Mouse (Mus musculus) heart, postnatal 0 days (tissue): ENCODE data around the gene Traf3ip3. TPM values are rescaled to one million over a fixed set of nuclear protein-coding genes. Genes with fewer than 3 reads are reported as not detected.

Experiments
- ATAC-seq: fragments of 200-750 bp; cut with Nextera tagmentation; 2 replicates; pipeline ENCODE4 v1.8.0; 2017; ENCODE audit warnings: low read depth, moderate number of reproducible peaks, moderate library complexity; ENCODE audit not compliant: insufficient read depth
- DNase-seq: peaks from one replicate; pipeline ENCODE4 v3.0.0-alpha.2; 2016; ENCODE audit warnings: low spot score
- H3K27ac ChIP-seq: fragments of 300-500 bp; sonication (generic); 2 replicates; pipeline ENCODE4 v1.5.1; 2014; ENCODE audit warnings: low read depth, mild to moderate bottlenecking
- H3K27me3 ChIP-seq: fragments of 300-500 bp; sonication (generic); 2 replicates; pipeline ENCODE4 v1.6.1; 2014; ENCODE audit warnings: low read length, mixed read lengths; ENCODE audit not compliant: control insufficient read depth, insufficient read depth
- H3K36me3 ChIP-seq: fragments of 300-500 bp; sonication (generic); replicated peaks from 2 replicates; pipeline ENCODE4 v1.6.1; 2014; ENCODE audit warnings: low read length, mixed read lengths; ENCODE audit not compliant: control insufficient read depth, insufficient read depth
- H3K4me1 ChIP-seq: fragments of 300-500 bp; sonication (generic); 2 replicates; pipeline ENCODE4 v1.6.1; 2014; ENCODE audit warnings: antibody characterized with exemption; ENCODE audit not compliant: control insufficient read depth, insufficient read depth
- H3K4me2 ChIP-seq: fragments of 300-500 bp; sonication (generic); 2 replicates; pipeline ENCODE4 v1.6.1; 2014; ENCODE audit warnings: low read depth, mild to moderate bottlenecking, low read length, moderate library complexity
- H3K4me3 ChIP-seq: fragments of 300-500 bp; sonication (generic); 2 replicates; pipeline ENCODE4 v1.5.1; 2014; ENCODE audit warnings: low read depth, low read length
- H3K9ac ChIP-seq: fragments of 300-500 bp; sonication (generic); replicated peaks from 2 replicates; pipeline ENCODE4 v1.6.1; 2014; ENCODE audit warnings: low read depth, low read length, mixed read lengths
- H3K9me3 ChIP-seq: fragments of 300-500 bp; sonication (generic); replicated peaks from 2 replicates; pipeline ENCODE4 v1.6.1; 2016; ENCODE audit warnings: low read length; ENCODE audit not compliant: control insufficient read depth
- CTCF ChIP-seq: IDR thresholded peaks from 2 replicates; pipeline ENCODE4 v1.5.1; 2016; ENCODE audit warnings: antibody characterized with exemption, control low read depth, low read depth
- EP300 ChIP-seq: IDR thresholded peaks from 2 replicates; pipeline ENCODE4 v1.6.1; 2016; ENCODE audit warnings: antibody characterized with exemption, low read depth
- WGBS: fragments of 180-500 bp; shearing (Covaris S2); extraction: QIAGEN DNeasy Blood & Tissue Kit; methylation state at CpG from one replicate; pipeline ENCODE4 v1.1.7; 2014; 5-methylcytosine and 5-hydroxymethylcytosine counted together
- polyA plus RNA-seq: library from polyadenylated mRNA; unstranded; fragments of >200 nt; fragmentation: Nextera tagmentation; extraction: Ambion mirVana; gene quantifications from 2 replicates; pipeline ENCODE4 v1.2.1, GENCODE M21; 2015
- total RNA-seq: library from RNA; depleted of rRNA; stranded (reverse); fragments of >200 nt; gene quantifications from 2 replicates; pipeline ENCODE4 v1.2.3, GENCODE M21; 2014; ENCODE audit warnings: low replicate concordance

Traf3ip3 gene
- total and polyA plus RNA-seq, 2 experiments from 2014 or later = 0.61 to 0.79 TPM

GRCm38 (mm10) chr1:193207503-193207902 lies 6.0 kb upstream of the Traf3ip3 start, which contains the start of gene Lamb3:
Gene Lamb3, plus strand, starts transcription at chr1:193207699.
- Histone ChIP-seq H3K36me3 (no peaks in the 10 kb centered on the region), H3K4me3 (no peak within 1 kb of the TSS), H3K9ac (no peak within 1 kb of the TSS), H3K9me3 (no peaks in the 10 kb centered on the region), H3K27me3 (no peaks in the 10 kb centered on the region), H3K4me1 (no peaks in the 10 kb centered on the region), H3K27ac (no peak within 1 kb of the TSS), H3K4me2 (no peak within 1 kb of the TSS)
- 66% methylated on average over 3 of the region's 3 CpGs for WGBS
- TF ChIP-seq EP300 (no peak), CTCF (no peak)
- DNase-seq = no peak
- ATAC-seq = no peak

DNA sequence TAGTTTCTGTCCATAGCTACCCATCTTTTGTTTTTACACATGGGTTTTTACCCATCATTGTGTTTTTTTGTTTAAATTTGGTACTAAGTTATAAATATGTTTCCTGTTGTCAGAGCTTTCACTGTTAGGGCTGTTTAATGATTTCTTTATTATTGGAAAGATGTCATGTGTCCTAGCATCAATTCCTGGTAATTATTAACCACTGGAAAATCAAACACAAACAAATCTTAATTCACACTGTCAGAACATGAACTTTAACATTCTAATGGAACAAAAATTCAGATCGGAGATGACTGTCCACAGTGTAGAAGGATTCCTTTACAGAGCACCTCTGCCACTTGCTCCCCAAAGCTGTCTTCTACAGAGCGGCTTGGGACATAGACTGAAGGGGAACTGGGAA lies 3.9 kb upstream of the Traf3ip3 start:
- 95% methylated on average over 2 of the region's 2 CpGs for WGBS
- Histone ChIP-seq H3K4me1 (no peaks in the 10 kb centered on the region), H3K27ac (no peak overlapping the region), H3K27me3 (no peaks in the 10 kb centered on the region), H3K9me3 (no peaks in the 10 kb centered on the region), H3K36me3 (no peaks in the 10 kb centered on the region), H3K4me3 (no peak overlapping the region), H3K9ac (no peak overlapping the region), H3K4me2 (no peak overlapping the region)
- ATAC-seq (no peak), DNase-seq (no peak)
- TF ChIP-seq EP300 (no peak), CTCF (no peak)

DNA sequence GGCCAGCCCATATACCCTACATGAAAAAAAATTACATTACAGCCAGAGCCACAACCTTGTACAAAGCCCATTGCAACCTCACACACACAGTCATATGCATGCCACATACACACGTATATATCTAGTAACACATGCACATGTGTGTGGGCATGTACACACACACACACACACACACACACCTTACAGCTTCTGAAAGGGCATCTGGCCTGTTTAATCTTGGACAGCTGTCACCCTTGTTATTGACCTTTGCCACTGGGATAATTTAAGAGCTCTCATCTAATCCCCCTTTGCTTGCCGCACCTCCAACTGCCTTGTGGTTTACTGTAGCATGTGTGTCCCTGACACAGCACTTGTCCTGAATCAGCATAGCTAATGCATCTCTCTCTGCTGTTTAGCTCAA lies 2.3 kb upstream of the Traf3ip3 start:
- Histone ChIP-seq H3K4me3 (no peak overlapping the region), H3K4me2 (no peak overlapping the region), H3K36me3 (no peaks in the 10 kb centered on the region), H3K27me3 (no peaks in the 10 kb centered on the region), H3K27ac (no peak overlapping the region), H3K4me1 (no peaks in the 10 kb centered on the region), H3K9ac (no peak overlapping the region), H3K9me3 (no peaks in the 10 kb centered on the region)
- no peak for TF ChIP-seq EP300
- TF ChIP-seq CTCF = no peak
- ATAC-seq = no peak
- 56% methylated on average over 2 of the region's 2 CpGs for WGBS
- no peak for DNase-seq

DNA sequence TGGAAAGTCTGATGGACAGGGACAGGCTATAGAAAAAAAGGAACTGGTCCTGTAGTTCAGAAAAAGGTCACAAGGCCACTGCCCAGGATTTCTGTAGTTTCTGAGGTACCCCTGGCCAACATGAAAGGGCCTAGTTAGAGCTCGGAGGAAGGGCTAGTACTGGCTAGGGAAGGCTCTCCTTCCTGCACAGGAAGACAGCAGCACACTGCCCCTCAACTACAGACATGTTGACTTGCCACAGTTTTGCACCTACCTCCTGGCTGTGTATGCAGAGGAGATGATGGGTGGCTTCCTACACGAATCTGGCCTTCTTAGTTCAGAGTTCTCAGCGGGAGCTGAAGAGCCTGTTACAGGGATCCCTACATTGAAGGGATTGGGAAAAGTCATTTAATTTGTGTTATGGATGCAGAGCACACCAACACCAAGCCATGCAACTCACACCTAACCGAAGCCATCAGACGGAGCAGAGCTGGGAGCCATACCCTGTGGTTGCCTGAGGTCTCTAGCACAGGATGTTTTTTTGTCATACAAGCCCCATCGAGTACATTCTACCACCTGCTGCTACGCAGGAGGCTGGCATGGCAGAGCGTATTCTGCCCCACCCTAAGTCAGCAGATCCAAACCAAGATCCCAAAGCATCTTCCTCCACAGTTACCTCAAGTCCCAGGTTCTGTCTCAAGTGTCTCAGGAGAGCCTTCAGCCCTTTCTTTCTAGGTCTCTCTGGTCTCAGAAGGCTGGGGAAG lies 692 bp downstream of the Traf3ip3 start:
- Histone ChIP-seq H3K4me2 (peak overlapping the region; percentile 37; the same call in 1 of the 2 replicates), H3K27me3 (no peaks in the 10 kb centered on the region), H3K27ac (peak overlapping the region; percentile 71; the same call in 1 of the 2 replicates), H3K4me3 (peak overlapping the region; percentile 30; the same call in 1 of the 2 replicates), H3K9me3 (no peaks in the 10 kb centered on the region), H3K36me3 (no peaks in the 10 kb centered on the region), H3K4me1 (no peaks in the 10 kb centered on the region), H3K9ac (no peak overlapping the region)
- 72% methylated on average over 8 of the region's 8 CpGs for WGBS
- TF ChIP-seq EP300 (no peak), CTCF (no peak)
- ATAC-seq = no peak
- DNase-seq = no peak

- no peak overlapping the region for H3K9ac ChIP-seq
- H3K4me2 ChIP-seq = no peak overlapping the region
- WGBS = 78% methylated on average over 2 of the region's 2 CpGs
- ATAC-seq = peak; percentile 43; the same call in 1 of the 2 replicates
- no peaks in the 10 kb centered on the region for H3K4me1 ChIP-seq
- no peak overlapping the region for H3K27ac ChIP-seq
- no peaks in the 10 kb centered on the region for H3K9me3 ChIP-seq
- DNase-seq = peak; percentile 59
- no peak overlapping the region for H3K4me3 ChIP-seq
- no peaks in the 10 kb centered on the region for H3K36me3 ChIP-seq
- no peaks in the 10 kb centered on the region for H3K27me3 ChIP-seq
- TF ChIP-seq EP300 (no peak), CTCF (peak; percentile 48)
Observed at GRCm38 (mm10) chr1:193198312-193198711, 3.2 kb downstream of the Traf3ip3 start.
